Mouse (Mus musculus) ES-E14 (cell line): ENCODE data around the gene Tns3.

Experiments used
- MAFK ChIP-seq: IDR thresholded peaks from 2 replicates; pipeline ENCODE4 v1.6.1; 2014; ENCODE audit warnings: mild to moderate bottlenecking, low read depth, low read length, inconsistent platforms; ENCODE audit not compliant: insufficient read depth
- ZNF384 ChIP-seq: IDR thresholded peaks from 2 replicates; pipeline ENCODE4 v1.6.1; 2012; ENCODE audit warnings: low read depth, low read length, inconsistent platforms

DNA sequence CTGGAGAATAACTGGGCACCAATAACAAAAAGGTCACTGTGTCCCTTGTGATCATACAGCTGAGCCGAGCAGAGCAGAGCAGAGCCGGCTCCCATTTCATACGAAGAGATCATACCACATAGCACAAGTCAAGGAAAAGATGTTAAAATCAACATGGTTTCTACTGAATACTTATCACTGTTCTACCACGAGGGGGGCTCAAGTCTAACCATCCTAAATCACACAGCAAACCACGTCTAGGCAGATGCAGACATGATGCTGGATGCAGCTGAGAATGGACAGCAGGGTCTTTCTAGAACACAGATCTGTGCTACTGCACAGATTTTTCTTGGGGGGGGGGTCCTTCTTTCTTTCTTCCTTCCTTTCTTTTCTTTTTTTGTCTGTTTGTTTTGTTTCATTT is 112.6 kb downstream of the Tns3 start:
- TF ChIP-seq MAFK (no peak), ZNF384 (no peak)
